Mouse (Mus musculus) urinary bladder, postnatal 4 days (tissue): ENCODE data around the gene Gm21962.
"Not testable (repeated sequence)": the region's sequence is repeated elsewhere in the genome, so short reads cannot be mapped to it uniquely, and the experiment has no call there.

ENCODE experiments used
- DNase-seq, 2 experiments: peaks; one replicate each; pipeline ENCODE4 v3.0.0; 2021 to 2022; ENCODE audit warnings: low spot score in 2 of 2

Gm21962 gene

GRCm38 (mm10) chr3:137671224-137671623 lies at the start of gene Gm21962:
Gm21962 (plus strand) TSS chr3:137671524.
- not testable (repeated sequence) for DNase-seq

- DNase-seq, result no peak
Measured at GRCm38 (mm10) chr3:137622091-137622490, 49.2 kb upstream of the Gm21962 start.

DNA sequence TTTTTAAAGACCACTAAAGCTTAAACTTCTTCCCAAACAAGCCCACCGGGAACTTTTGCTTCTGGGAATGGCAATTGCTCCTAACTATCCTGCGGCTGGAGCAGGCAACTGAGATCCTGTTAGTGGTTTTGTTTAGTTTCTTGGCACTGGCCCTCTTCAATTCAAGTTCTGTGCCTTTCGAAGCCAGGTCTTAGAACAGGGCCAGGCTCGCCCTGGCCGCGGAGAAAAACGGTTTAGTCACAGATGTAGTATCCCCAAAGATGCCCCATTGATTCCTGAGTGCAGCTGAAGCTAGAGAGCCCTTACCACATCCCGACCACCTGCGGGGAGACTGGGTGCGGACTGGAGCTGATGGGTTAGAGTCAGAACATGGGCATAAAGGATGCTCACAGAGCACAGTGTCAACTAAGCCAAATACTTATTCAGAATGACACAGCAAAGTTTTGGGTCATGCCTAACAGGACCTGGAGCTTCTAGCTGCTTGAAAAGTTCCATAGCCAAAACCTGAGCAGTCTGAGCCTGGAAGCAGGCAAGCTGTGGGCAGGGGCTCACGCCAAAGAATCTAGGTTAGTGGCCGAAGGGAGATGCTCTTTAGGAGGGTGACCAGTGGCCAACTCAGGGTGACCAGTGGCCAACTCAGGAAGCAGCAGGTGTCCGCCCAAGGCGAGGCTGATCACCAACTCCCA lies 48.3 kb upstream of the Gm21962 start:
- DNase-seq, result no peak

GRCm38 (mm10) chr3:137623581-137624362 lies 47.6 kb upstream of the Gm21962 start:
- DNase-seq, result peak in 1 of 2 experiments; percentile 68

- DNase-seq, result no peak
Measured at GRCm38 (mm10) chr3:137625054-137625453, 46.3 kb upstream of the Gm21962 start.

GRCm38 (mm10) chr3:137633726-137634125 lies 37.6 kb upstream of the Gm21962 start:
- no peak for DNase-seq

- DNase-seq, result no peak
Measured at GRCm38 (mm10) chr3:137636571-137636970, 34.8 kb upstream of the Gm21962 start.

GRCm38 (mm10) chr3:137641238-137641637 lies 30.1 kb upstream of the Gm21962 start:
- no peak for DNase-seq

DNA sequence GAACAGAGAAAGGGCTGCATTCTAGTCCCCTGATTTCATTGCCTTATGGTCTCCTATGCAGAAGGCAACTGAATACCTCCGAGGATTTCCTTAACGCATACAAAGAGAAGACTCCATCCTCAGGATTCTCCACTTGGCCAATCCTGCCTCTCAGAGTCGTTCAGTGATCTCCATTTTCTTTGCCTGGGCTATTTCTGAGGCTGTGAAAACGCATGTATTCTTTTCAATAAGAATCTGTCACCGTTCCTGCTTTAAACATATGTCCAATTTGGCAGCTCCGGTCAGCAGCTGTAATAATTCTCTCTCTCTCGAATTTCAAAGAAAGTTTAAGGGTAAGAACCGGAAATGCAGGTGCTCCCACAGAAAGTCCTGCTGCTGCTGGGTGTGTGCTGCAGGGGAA lies 29.2 kb upstream of the Gm21962 start:
- no peak for DNase-seq

DNA sequence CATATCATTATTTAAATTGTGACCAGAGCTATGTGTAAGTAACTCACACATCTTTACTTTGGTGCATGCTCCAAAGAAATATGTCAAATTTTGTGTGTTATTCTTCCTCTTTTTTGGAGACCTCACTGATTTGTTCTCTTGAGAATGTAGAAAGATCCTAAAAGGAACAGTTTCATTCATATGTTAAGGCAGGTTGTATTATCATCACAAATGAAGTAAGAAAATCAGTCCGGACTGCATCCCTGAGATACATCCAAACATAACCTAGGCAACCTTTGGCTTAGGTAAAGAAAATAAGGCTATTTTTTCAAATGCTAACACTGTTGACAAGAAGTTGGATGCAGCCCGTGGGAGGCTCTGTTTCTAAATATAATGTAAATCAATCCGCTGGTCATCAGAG lies 28.8 kb upstream of the Gm21962 start:
- DNase-seq, result no peak

- no peak for DNase-seq
Measured at GRCm38 (mm10) chr3:137644081-137644480, 27.2 kb upstream of the Gm21962 start.

DNA sequence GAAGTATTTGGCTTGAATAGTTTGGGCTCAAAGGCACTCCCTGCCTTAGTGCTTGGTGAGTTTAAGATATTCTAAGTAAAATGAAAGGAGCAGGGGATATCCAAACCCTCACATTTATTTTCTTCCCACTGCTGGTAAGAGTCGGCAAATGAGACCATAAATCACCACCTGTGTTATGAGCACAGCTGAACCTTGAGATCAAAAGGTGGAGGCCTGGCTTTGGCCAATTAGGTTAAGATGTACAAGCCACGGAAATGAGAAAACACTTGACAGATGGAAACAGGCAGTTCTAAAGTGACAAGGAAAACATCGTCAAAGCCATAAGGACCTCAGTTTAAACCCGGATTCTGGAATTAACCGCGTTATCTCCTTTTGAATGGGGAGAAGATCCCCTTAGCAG lies 26.4 kb upstream of the Gm21962 start:
- no peak for DNase-seq

- DNase-seq, result no peak
Measured at GRCm38 (mm10) chr3:137647427-137648100, 23.8 kb upstream of the Gm21962 start.

DNA sequence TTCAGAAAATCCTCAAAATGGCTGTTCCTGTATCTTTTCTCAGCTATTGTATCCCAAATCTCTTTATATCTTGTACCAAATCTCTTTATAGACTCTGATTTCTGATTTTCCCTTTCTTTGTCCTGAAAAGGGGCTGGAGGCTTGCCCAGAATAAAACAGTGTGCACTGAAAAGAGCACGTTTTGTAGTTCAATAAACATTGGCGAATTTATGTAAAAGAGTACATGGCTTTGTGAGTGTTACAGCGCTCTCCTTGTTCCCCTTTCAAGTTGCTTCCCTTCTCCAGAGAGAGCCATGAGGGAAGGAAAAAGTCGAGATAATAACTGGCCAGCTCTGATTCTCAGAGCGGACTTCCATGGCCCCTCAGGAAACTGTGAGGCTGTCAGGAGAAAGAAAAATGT lies 22.2 kb upstream of the Gm21962 start:
- no peak for DNase-seq

DNA sequence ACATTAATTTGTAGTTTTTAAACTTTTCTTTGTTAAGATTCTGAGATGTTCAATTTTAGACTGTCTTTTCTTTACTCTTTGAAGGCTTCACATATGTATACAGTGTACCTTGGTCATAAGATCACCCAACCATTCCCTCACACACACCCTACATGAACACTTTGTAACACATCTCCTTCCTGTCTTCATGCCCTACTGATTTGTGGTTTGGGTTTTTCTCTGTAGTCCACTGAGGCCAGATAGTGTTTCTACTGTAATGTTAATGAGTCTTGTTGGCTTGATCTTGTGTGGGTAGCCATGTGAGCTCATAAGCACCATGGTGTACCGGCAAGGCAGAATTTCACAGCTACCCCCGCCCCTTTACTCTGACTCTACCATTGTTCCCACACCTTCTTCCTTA lies 18.5 kb upstream of the Gm21962 start:
- DNase-seq, result no peak

DNA sequence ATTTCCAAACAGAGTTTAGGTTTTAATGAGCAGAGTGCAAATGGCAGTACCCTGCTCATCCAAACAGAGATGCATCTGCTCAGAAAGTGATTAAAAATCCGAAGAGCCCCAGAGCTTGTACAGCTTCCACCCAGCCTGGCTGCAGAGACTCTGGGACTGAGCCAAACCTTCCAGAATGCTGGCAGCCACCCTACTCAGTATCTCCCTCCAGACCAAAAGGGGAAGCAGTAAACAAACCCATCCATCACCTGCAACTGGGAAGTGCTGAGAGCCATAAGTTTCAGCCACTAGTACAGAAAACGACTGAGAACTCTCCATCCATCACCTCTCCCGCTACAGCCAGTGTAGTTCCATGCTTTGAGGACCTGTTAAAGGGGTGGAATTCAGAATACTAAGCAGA lies 9.6 kb downstream of the Gm21962 start:
- DNase-seq, result peak; percentile 65

DNA sequence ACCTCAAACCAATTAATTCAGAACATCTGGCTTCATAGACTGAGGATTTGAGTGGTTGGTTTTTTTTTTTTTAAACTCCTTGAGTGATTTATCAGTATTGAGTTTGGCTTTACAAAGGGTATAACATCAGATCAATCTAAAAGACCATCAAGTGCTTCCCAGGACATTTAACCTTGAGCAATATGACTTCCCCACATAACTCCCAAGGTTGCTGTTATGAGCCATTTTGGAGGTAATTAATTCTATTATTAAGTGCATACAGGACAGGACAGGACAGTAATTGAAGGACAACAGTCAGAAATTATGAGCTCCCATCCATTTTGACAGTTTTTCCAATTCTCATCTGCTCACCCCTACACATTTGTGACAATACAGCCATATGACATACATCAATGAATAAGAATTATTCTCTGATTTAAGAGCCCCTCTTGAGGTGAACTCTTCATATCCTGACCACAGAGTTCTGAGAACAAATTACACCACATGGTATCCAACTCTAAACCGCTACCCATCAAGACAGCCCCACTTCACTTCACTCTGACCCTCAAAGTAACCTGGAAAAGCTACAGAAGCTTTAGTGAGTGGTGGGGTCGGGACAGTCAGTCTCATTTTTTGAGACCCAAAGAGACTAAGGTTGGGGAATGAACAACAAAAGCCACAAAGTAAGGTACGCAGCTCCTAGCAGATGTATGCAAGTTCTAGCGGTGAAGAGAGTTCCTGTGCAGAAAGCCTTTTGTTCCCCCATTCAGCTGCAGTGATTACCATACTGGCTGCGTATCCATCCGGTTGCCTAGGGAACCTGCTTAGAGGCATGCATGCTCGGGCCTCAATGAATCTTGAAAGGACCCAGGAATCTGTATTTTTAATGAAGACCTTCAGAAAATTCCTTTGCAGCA lies 11.8 kb downstream of the Gm21962 start:
- no peak for DNase-seq

GRCm38 (mm10) chr3:137683807-137684403 lies 12.6 kb downstream of the Gm21962 start:
- DNase-seq, result no peak

- no peak for DNase-seq
Measured at GRCm38 (mm10) chr3:137686932-137687331, 15.6 kb downstream of the Gm21962 start.

DNA sequence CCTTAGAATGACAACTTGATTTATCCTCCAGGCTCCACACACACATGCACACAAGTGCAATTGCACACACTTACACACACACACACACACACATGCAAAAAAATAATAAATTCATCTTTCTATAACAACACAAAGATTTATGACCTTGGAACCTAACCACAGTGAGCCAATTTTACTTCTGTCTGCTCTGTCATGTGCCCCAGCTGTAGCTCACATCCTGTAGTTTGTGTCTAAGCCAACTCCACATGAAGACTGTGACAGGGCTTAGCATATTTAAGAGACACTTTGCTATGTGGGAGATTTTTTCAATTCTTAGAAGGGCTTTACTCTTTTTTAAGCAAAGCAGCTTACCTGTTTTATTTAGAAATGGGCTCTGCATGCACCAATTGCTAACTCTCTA lies 20.2 kb downstream of the Gm21962 start:
- no peak for DNase-seq

- no peak for DNase-seq
Measured at GRCm38 (mm10) chr3:137715946-137716345, 44.6 kb downstream of the Gm21962 start.
